Mouse (Mus musculus): ENCODE data around the gene Wee2. TPM values are rescaled to one million over a fixed set of nuclear protein-coding genes. Genes with fewer than 3 reads are reported as not detected.

The Wee2 gene
- polyA plus RNA-seq, 1 experiment, result not detected

DNA sequence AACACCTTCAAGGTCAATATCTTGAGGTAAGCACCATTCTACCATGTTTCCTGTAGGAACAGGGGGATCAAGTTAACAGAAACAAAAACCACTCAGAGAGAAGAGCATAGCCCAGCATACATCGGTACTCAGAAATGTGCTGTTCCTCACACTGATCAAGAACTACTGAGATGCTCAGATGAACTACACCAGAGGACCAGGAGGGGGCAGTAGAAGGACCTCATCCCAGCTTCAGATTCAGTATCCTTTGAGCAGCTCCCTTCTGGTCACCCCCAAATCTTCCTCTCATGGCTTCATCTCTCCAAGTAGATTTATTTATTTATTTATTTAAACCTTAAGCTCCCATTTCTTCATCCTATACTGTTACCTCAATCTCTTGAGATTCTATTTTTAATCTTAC, 15.1 kb upstream of the Wee2 start:
- no peaks in the 10 kb centered on the region for H3K79me2 ChIP-seq (ENCODE audit: control insufficient read depth, insufficient read depth)
- H3ac ChIP-seq (ENCODE audit: control insufficient read depth, insufficient read length, low read depth), result no peak overlapping the region
- H3K36me3 ChIP-seq (ENCODE audit: control insufficient read depth, insufficient read depth), result no peaks in the 10 kb centered on the region
- TF ChIP-seq MAX (IDR thresholded peaks at IDR 0.05), result no peak
- TF ChIP-seq MYOD1 (IDR thresholded peaks at IDR 0.05; ENCODE audit: control insufficient read depth, insufficient read length, low read depth), result no peak
- no peak for TF ChIP-seq USF1 (IDR thresholded peaks at IDR 0.05; ENCODE audit: low read depth)
- no peaks in the 10 kb centered on the region for H3K27me3 ChIP-seq (ENCODE audit: control insufficient read depth, insufficient read depth, insufficient read length)
- H3K4me3 ChIP-seq (ENCODE audit: insufficient read depth, poor library complexity, severe bottlenecking), result no peak overlapping the region
- no peaks in the 10 kb centered on the region for H3K79me3 ChIP-seq (ENCODE audit: low read depth)

GRCm38 (mm10) chr6:40427441-40427840, 11.4 kb upstream of the Wee2 start:
- H3ac ChIP-seq (ENCODE audit: control insufficient read depth, insufficient read length, low read depth), result no peak overlapping the region
- TF ChIP-seq CEBPB (IDR thresholded peaks at IDR 0.05; ENCODE audit: low read depth) (no peak), MYOD1 (IDR thresholded peaks at IDR 0.05; ENCODE audit: control insufficient read depth, insufficient read length, low read depth) (no peak), MYOG (IDR thresholded peaks at IDR 0.05; ENCODE audit: control insufficient read depth, extremely low read depth, insufficient read length) (no peak), USF1 (IDR thresholded peaks at IDR 0.05; ENCODE audit: low read depth) (no peak), CTCF (IDR thresholded peaks at IDR 0.05; ENCODE audit: control insufficient read depth, insufficient read depth, insufficient read length) (no peak), FOSL1 (IDR thresholded peaks at IDR 0.05; ENCODE audit: insufficient read depth, low read length, poor library complexity, severe bottlenecking) (no peak), MAX (IDR thresholded peaks at IDR 0.05) (no peak)
- H3K4me3 ChIP-seq (ENCODE audit: insufficient read depth, poor library complexity, severe bottlenecking), result no peak overlapping the region
- no peaks in the 10 kb centered on the region for H3K36me3 ChIP-seq (ENCODE audit: control insufficient read depth, insufficient read depth)
- H3K79me3 ChIP-seq (ENCODE audit: low read depth), result no peaks in the 10 kb centered on the region
- H3K27me3 ChIP-seq (ENCODE audit: control insufficient read depth, insufficient read depth, insufficient read length), result no peaks in the 10 kb centered on the region
- no peaks in the 10 kb centered on the region for H3K79me2 ChIP-seq (ENCODE audit: control insufficient read depth, insufficient read depth)

- Histone ChIP-seq H3K79me3 (ENCODE audit: low read depth) (no peaks in the 10 kb centered on the region), H3K4me3 (ENCODE audit: insufficient read depth, poor library complexity, severe bottlenecking) (no peak overlapping the region), H3K27me3 (ENCODE audit: control insufficient read depth, insufficient read depth, insufficient read length) (no peaks in the 10 kb centered on the region), H3K79me2 (ENCODE audit: control insufficient read depth, insufficient read depth) (no peaks in the 10 kb centered on the region), H3K36me3 (ENCODE audit: control insufficient read depth, insufficient read depth) (no peaks in the 10 kb centered on the region), H3ac (ENCODE audit: control insufficient read depth, insufficient read length, low read depth) (no peak overlapping the region)
- TF ChIP-seq MAX (IDR thresholded peaks at IDR 0.05) (no peak), CTCF (IDR thresholded peaks at IDR 0.05; ENCODE audit: control insufficient read depth, insufficient read depth, insufficient read length) (no peak)
Observed at GRCm38 (mm10) chr6:40428696-40429095, 10.2 kb upstream of the Wee2 start.

GRCm38 (mm10) chr6:40429521-40429931, 9.4 kb upstream of the Wee2 start:
- no peaks in the 10 kb centered on the region for H3K27me3 ChIP-seq (ENCODE audit: control insufficient read depth, insufficient read depth, insufficient read length)
- H3K79me3 ChIP-seq (ENCODE audit: low read depth), result no peaks in the 10 kb centered on the region
- no peaks in the 10 kb centered on the region for H3K36me3 ChIP-seq (ENCODE audit: control insufficient read depth, insufficient read depth)
- no peak overlapping the region for H3ac ChIP-seq (ENCODE audit: control insufficient read depth, insufficient read length, low read depth)
- H3K4me3 ChIP-seq (ENCODE audit: insufficient read depth, poor library complexity, severe bottlenecking), result no peak overlapping the region
- no peak for TF ChIP-seq MYOD1 (IDR thresholded peaks at IDR 0.05; ENCODE audit: control insufficient read depth, insufficient read length, low read depth)
- no peaks in the 10 kb centered on the region for H3K79me2 ChIP-seq (ENCODE audit: control insufficient read depth, insufficient read depth)

DNA sequence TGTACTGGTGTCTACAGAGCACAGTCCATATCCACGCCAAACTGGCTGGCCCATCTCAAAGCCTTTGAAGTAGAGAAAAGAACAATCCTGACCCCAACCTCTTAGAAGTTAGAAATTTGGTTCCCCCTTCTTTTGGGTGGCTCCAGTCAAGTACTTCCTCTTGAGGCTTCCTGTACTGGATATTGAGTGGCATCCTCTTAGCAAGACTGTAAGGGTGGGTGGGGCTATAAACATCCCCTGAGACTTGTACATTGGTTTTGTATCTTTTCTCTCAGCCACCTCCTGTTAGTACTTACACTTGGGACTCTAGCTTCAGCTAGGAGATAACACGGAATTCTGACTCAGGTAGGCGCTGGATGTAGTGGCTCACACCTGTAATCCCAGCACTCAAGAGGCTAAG, 8.6 kb upstream of the Wee2 start:
- Histone ChIP-seq H3K36me3 (ENCODE audit: control insufficient read depth, insufficient read depth) (no peaks in the 10 kb centered on the region), H3K4me3 (ENCODE audit: insufficient read depth, poor library complexity, severe bottlenecking) (no peak overlapping the region), H3ac (ENCODE audit: control insufficient read depth, insufficient read length, low read depth) (no peak overlapping the region), H3K27me3 (ENCODE audit: control insufficient read depth, insufficient read depth, insufficient read length) (no peaks in the 10 kb centered on the region), H3K79me2 (ENCODE audit: control insufficient read depth, insufficient read depth) (no peaks in the 10 kb centered on the region), H3K79me3 (ENCODE audit: low read depth) (no peaks in the 10 kb centered on the region)
- TF ChIP-seq CTCF (IDR thresholded peaks at IDR 0.05; ENCODE audit: control insufficient read depth, insufficient read depth, insufficient read length) (no peak), MYOG (IDR thresholded peaks at IDR 0.05; ENCODE audit: control insufficient read depth, extremely low read depth, insufficient read length) (no peak), USF1 (IDR thresholded peaks at IDR 0.05; ENCODE audit: low read depth) (no peak), FOSL1 (IDR thresholded peaks at IDR 0.05; ENCODE audit: insufficient read depth, low read length, poor library complexity, severe bottlenecking) (no peak), MAX (IDR thresholded peaks at IDR 0.05) (no peak), CEBPB (IDR thresholded peaks at IDR 0.05; ENCODE audit: low read depth) (no peak), MYOD1 (IDR thresholded peaks at IDR 0.05; ENCODE audit: control insufficient read depth, insufficient read length, low read depth) (no peak)

DNA sequence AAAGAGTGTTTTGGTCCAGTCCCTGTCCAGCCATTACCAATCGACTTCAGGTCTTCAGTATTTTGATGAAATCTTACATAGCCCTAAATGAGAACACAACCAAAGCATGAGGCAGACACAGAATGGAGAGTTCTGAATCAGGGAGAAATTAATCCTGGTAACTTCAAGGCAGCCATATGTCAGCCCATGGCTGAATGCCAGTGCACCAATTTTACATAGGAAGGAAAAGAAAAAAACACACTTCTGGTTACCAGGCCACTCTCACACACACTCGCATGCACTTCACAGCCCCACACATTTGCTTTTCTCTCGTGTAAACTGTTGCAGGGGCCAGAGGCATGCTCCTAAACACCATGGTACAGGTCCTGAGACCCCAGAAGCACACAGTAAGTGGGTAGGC, 8.0 kb upstream of the Wee2 start:
- Histone ChIP-seq H3ac (ENCODE audit: control insufficient read depth, insufficient read length, low read depth) (no peak overlapping the region), H3K79me2 (ENCODE audit: control insufficient read depth, insufficient read depth) (no peaks in the 10 kb centered on the region), H3K4me3 (ENCODE audit: insufficient read depth, poor library complexity, severe bottlenecking) (no peak overlapping the region)

More for the DNA sequence above, 8.0 kb upstream of the Wee2 start:
- no peaks in the 10 kb centered on the region for H3K27me3 ChIP-seq (ENCODE audit: control insufficient read depth, insufficient read depth, insufficient read length)
- TF ChIP-seq MAX (IDR thresholded peaks at IDR 0.05), result no peak
- no peak for TF ChIP-seq CTCF (IDR thresholded peaks at IDR 0.05; ENCODE audit: control insufficient read depth, insufficient read depth, insufficient read length)
- TF ChIP-seq FOSL1 (IDR thresholded peaks at IDR 0.05; ENCODE audit: insufficient read depth, low read length, poor library complexity, severe bottlenecking), result no peak
- TF ChIP-seq USF1 (IDR thresholded peaks at IDR 0.05; ENCODE audit: low read depth), result no peak
- TF ChIP-seq MYOD1 (IDR thresholded peaks at IDR 0.05; ENCODE audit: control insufficient read depth, insufficient read length, low read depth), result no peak
- H3K36me3 ChIP-seq (ENCODE audit: control insufficient read depth, insufficient read depth), result no peaks in the 10 kb centered on the region
- no peaks in the 10 kb centered on the region for H3K79me3 ChIP-seq (ENCODE audit: low read depth)
